Mouse (Mus musculus) lung, adult 2 months (tissue): Measurements from ENCODE around the gene H2al1d.
"Not testable (repeated sequence)": the region's sequence is repeated elsewhere in the genome, so short reads cannot be mapped to it uniquely, and the experiment has no call there.

Source experiments
- CTCF ChIP-seq: fragments of 200-500 bp; IDR thresholded peaks from 2 replicates; pipeline ENCODE4 v1.5.1; 2011; ENCODE audit warnings: mild to moderate bottlenecking, low read length, control low read depth; ENCODE audit not compliant: insufficient read depth
- POLR2A ChIP-seq: fragments of 200-500 bp; IDR thresholded peaks from 2 replicates; pipeline ENCODE4 v1.6.1; 2011; ENCODE audit warnings: low read depth, mild to moderate bottlenecking, control low read depth, low read length, borderline replicate concordance; ENCODE audit errors: extremely low read depth

DNA sequence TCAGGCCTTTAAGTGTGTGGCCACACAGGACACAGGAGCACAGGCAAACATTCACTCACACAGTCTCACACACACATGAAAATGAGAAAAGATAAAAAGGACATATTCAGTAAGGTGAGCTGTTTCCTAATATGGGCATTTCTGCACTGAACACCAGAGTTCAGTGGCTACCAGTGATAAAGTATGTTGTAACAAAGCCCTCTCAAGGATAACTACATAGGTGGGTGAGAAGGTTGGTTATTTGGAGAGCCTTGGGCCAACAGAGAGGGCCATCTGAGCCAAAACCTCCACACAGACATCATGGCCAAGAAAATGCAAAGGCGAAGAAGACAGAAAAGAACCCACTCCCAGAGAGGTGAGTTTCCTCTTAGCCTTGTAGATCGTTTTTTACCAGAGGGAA is 18.9 kb downstream of the H2al1d start, which contains the start of gene H2al1j:
- not testable (repeated sequence) for TF ChIP-seq POLR2A, CTCF
